In the genomic region with DNA sequence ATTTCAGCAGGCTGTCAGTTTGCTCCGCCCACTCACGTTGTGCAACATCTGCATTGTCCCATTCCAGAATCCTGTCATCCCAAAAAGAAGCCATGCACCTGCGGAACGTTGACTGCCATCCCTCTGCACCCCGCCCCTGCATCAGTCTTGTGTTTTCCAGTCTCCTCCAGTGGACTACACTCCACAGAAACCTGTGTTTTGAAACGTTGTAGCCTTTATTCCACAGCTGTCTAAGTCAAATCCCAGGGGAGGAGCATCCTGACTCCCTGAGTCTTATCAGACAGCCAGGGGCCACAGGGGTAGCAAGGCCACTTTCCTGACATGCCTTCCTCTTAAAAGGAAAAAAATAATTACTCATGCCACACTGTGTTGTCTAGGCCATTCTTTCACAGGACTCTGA, we compare ENCODE assay signal across 24 mouse cellular contexts.
"Had no signal": no experiment of that assay in that cellular context is flagged by ENCODE, and none has a peak within 500 bp of the region (broad histone marks: within the 10 kb centered on the region; RNA-seq: fewer than 3 reads in every experiment).

No protein-coding gene starts in this region.

- H3K27me3 ChIP-seq: intestine, embryonic 15.5 days had no signal

- ATAC-seq: hindbrain, embryonic 16.5 days; inflammation-experienced regulatory T-cells, adult 6 months; intestine, embryonic 15.5 days; intestine, postnatal 0 days had no signal

- H3K4me3 ChIP-seq: gastrocnemius, adult 2 months; heart, embryonic 10.5 days; heart, embryonic 12.5 days; hindbrain, embryonic 10.5 days; intestine, embryonic 15.5 days; layer of hippocampus, adult 2 months; left cerebral cortex, adult 2 months; limb, embryonic 10.5 days; limb, embryonic 12.5 days had no signal

- H3K4me1 ChIP-seq: heart, embryonic 10.5 days; heart, embryonic 12.5 days had no signal

- H3K9me3 ChIP-seq: heart, embryonic 10.5 days; hindbrain, embryonic 10.5 days; intestine, embryonic 15.5 days; limb, embryonic 10.5 days; limb, embryonic 12.5 days had no signal

- H3K36me3 ChIP-seq: heart, embryonic 10.5 days; heart, embryonic 12.5 days; hindbrain, embryonic 10.5 days; intestine, embryonic 15.5 days; limb, embryonic 10.5 days; limb, embryonic 12.5 days had no signal

- H3K9ac ChIP-seq: heart, embryonic 12.5 days; hindbrain, embryonic 14.5 days; intestine, embryonic 15.5 days; limb, embryonic 12.5 days had no signal

- H3K27ac ChIP-seq: gastrocnemius, adult 2 months; heart, embryonic 10.5 days; hindbrain, embryonic 10.5 days; intestine, embryonic 15.5 days; layer of hippocampus, adult 2 months; left cerebral cortex, adult 2 months; limb, embryonic 10.5 days; limb, embryonic 12.5 days had no signal

- DNase-seq: gastrocnemius, adult 2 months; gastrocnemius, postnatal 10 days; gastrocnemius, postnatal 25 days; heart, postnatal 10 days; heart, postnatal 4 days; kidney, adult 18-20 months; kidney, adult 8-10 months; kidney, postnatal 10 days; kidney, postnatal 25 days; kidney, postnatal 4 days; liver had no signal

- H3K4me2 ChIP-seq: heart, embryonic 12.5 days; hindbrain, embryonic 14.5 days; intestine, embryonic 15.5 days; limb, embryonic 12.5 days; liver, embryonic 11.5 days had no signal
